Mouse (Mus musculus): ENCODE results near the gene Arpc1a. TPM values are rescaled to one million over a fixed set of nuclear protein-coding genes. Genes with fewer than 3 reads are reported as not detected.
"Not testable (repeated sequence)": the region's sequence is repeated elsewhere in the genome, so short reads cannot be mapped to it uniquely, and the experiment has no call there.

Arpc1a gene
- total RNA-seq, 2 experiments from 2014 or later = 131 to 134 TPM

DNA sequence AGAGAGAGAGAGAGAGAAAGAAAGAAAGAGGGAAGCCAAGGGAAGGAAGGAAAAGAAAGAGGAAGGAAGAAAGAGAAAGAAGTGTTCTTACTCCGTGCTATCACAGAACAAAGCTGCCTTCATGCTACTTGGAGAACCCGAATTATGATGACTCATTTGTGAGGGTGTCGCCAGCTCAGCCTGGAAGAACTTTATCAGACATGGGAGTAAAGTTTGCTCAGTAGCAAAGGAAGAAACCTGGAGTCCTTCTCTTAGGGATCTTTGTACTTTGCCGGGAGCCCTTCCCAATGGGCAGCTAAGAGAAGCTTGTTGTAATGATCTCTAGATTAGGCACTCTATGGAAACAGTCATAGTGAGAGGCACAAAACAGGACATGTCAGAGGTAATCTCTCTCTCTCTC lies 19.1 kb downstream of the Arpc1a start:
- DNase-seq (ENCODE audit: low spot score in 2 of 2) = no peak

DNA sequence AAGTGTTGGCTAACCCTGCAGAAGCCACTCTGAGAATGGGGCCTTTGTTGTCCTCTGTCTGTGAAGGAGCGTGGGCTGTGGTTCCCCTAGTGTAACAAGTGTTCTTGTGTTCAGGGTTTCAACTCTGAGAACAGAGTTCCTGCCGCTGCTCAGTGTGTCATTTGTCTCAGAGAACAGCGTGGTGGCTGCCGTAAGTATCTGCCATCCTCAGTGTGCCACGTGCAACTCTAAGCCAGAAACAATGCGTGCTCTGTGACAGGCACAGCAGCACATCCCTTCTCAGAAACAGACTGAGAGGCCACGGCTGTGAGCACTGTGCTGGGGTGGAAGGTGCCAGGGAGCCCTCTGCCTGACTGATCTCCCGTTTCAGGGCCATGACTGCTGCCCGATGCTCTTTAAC lies 20.7 kb downstream of the Arpc1a start:
- DNase-seq (ENCODE audit: low spot score in 2 of 2) = no peak

DNA sequence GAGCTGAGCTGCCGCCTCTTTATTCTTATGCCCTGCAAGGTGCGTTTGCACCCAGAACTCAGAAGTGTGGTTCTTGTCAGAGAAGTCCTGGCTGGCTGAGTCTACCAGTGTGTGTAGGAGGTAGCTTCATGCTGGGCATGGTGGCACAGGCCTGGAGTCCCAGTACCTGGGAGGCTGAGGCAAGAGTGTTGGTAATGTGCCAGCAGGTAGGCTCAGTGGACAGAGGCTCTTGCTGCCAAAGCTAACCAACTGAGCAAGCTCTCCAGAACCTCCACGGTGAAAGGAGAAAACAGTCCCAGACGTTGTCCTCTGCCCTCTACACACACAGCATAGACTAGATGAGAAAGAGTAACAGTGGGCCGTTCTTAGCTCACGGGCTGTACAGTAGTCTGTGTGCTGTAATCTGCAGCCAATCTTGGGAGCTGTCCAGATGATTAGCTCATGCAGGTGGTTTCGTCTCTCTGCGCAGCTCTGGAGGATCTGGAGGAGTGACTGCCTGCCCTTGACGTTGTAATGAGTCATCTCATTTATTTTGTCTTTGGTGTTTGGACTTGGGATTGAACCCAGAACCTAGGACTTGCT lies 22.2 kb downstream of the Arpc1a start:
- DNase-seq (ENCODE audit: low spot score in 2 of 2) = no peak

DNA sequence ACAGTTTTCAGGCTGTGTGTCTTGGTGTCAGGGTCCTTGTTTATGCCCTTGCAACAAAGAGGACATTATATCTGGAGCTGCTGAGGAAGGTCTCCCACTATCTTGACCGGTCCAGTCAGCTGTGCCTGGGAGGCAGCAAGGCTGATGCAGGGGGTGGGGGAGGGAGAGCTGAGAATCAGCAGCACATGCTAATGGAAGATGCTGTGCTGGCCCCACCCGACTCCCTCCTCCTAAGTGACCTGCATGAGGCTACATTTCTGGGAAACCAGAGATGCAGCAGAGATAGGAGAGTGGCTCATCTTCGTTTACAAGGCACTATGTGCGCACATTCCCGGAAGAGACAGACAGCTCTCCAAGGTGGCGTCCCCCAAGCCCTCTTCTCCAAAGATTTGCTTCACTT lies 26.8 kb downstream of the Arpc1a start:
- DNase-seq (ENCODE audit: low spot score in 2 of 2) = no peak

DNA sequence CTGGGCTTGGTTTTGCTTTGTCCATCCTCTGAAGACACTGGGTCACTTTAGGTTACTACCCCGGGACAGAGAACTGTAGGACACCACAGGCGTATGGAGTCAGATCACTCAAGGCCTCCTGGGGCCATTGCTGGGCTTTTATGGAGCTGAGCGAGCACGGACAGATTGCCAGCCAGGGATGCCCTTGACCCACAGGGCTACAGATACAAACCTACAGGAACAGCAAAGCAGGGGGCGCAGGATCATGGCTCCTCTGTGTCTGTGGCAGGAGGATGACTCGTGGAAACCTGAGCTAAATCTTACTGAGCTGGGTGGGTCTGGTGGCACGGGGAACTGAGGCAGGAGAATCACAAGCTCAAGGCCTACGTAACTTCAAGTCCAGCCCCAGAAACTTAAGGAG lies 28.9 kb downstream of the Arpc1a start:
- DNase-seq (ENCODE audit: low spot score in 2 of 2) = no peak

DNA sequence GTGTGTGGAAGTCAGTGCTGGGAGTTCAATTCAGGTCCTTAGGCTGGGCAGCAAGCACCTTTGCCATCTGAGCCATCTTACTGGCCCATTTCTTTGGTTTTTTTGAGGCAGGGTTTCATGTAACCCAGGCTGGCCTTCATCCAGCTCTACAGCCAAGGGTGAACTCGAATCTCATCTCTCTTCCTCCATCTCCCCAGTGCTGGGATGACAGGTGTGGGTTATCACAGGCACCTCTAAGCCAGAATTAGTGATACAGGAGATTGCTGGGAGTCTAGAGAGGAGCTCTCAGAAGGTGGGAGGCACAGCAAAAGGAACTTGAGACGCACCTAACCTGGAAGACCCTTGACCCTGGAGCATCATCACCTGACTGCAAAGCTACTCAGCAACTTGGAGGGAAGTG lies 29.8 kb downstream of the Arpc1a start:
- DNase-seq (ENCODE audit: low spot score in 2 of 2) = no peak

DNA sequence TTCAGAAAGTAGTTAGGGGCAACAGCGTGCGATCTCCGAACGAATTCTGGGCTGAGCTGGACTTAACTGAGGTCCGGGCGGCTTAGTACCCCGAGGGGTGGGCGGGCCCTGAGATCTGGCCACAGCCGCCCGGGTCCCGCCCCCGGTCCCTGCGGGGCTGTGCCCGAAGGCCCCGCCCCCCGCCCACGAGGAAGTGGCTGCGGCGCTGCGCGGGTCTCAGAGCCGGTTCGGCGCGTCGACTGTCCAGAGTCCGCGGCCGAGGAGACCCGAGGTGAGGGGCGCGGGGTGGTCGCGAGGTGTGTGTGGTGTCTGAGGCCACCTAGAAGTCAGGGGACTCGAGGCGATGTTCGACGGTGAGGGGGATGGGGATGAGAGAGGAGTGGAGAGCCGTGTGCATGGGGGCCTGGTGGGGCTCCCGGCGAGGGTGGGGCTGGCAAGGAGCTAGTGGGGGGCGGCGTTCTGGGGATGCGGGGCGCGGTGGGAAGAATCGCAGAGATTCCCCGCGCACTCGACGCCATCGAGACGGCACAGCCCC lies 30.5 kb downstream of the Arpc1a start, which contains the start of gene Arpc1b:
Gene Arpc1b (plus strand): TSS at position 145 of the 535 bp plus-strand sequence.
- DNase-seq (ENCODE audit: low spot score in 2 of 2) = peak; percentile 73 to 82

DNA sequence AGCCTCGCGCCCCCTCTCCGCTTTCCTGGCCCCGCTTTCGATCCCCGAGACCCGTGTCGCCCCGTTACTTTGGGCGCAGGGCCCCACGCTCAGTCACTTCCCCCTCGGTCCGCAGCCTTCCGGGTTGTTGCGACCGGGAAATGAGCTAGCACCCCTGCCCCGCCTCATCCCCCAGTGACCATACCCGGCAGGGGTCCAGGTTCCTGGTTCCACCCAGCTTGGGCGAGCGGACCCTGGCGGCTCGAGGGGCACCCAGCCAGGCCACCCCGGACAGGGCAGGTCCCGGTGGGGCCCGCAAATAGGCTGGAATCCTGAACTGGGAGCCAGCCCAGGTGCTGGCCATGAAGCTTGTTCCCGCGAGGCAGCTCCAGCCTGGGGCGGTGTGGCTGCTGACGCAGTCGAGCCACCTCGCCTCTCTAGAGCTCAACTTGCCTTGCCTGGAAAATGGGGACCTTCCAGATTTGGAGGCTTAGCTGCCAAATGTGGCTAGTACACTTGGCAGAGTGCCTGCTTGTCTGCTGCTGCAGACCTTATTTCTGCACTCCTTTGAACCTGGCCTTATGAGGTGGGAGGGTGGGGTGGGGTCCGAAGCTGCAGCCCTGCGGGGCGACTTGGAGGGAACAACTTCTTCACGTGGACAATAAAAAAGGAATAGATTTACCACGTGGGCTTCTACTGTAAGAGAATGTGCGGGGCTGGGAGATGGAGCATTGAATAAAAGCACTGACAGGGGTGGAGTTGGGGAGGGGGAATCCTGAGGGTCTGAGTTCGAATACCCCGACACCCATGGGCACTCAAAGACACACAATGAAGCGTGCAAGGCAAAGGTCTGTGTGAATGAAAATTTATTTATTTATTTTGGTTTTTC lies 31.2 kb downstream of the Arpc1a start:
- peak; percentile 53 to 71 for DNase-seq (ENCODE audit: low spot score in 2 of 2)

DNA sequence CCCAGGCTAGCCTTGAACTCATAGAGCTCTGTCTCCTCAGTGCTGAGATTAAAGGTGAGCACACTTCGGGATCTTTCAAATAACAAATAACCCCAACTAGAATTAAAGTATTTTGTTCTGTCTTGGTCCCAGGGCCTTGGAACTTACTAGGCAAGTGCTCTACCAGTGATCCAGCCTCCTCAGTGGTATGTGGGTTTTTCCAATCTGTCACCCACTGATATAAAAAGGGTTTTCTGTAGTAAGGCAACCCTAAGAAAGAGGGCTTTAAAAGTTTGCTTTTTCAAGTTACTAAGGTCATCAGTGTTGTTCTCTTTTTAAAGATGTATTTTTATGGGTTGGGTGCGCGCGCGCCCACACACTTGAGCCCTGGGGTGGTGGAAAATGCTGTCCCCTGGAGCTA lies 32.1 kb downstream of the Arpc1a start:
- DNase-seq (ENCODE audit: low spot score in 2 of 2) = no peak

DNA sequence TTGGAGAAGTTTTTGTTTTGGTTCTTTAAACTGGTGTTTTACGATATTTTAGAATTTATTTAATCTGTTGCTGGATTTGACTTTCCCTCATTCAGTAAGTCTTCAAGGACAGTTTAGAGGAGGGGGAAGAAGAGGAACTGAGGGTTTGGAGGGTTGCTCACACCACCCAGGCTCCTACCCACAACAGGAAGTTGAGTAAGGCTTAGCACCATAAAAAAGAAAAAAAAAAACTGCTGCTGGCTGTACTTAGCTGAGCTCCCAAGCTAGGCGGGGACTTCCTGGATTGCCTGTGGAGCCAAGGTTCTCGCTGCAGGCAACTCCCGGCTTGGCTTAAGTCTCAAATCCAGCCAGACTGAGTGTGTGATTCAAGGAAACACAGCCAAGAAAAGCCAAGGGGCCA lies 32.7 kb downstream of the Arpc1a start:
- DNase-seq (ENCODE audit: low spot score in 2 of 2) = peak in 1 of 2 experiments; percentile 49

DNA sequence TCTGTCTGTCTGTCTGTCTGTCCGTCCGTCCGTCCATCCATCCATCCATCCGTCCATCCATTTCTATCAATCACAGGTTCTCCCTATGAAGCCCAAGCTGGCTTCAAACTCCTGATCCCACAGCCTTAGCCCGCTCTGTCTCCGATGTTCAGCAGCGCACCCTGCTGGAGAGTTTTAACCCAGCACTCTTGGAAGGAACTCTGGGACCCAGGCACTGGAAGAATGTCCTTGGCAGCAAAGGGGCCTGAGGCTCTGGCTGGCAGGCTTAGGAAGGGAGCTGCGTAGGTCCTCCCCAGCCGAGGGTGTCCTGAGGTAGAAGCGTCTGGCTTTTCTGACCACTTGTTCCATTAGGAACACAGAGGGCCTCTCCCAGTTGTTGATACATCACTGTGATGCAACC lies 33.3 kb downstream of the Arpc1a start:
- peak; percentile 68 to 81 for DNase-seq (ENCODE audit: low spot score in 2 of 2)

DNA sequence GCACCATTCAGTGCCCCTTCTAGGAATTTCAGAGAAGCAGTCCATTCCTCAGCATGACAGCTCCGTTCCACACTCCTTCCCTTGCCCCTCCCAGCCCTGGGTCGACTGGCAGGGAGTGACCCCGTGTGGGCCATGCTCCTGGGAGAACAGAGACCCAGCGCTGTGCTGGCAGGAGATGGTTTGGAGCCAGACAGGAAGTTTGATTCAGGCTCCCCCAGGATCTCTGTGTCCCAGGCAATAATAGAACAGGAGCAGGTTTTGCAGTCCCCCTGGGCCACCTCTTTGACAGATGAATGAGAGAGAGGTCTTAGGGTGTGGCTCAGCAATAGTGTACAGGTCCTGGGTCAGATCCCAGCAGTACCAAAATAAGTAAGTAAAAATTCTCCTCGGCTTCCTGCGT lies 34.4 kb downstream of the Arpc1a start:
- no peak for DNase-seq (ENCODE audit: low spot score in 2 of 2)

DNA sequence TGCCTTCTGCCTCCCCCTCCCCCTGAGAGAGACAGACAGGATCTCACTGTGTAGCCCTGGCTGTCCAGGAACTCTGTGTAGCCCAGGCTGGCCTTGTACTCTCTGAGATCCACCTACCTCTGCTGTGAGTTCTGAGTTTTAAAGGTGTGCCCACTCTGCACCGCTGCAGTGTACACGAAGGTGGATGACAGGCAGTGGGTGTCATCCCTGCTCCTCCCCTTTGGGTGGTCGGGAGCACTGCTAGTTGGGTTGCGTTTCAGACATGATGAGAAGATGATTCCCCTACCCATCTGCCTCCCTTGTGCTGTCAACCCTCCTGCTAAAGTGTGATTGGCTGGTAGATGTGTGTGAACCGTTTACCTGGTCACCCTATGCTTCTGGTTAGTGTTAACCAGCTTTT lies 34.8 kb downstream of the Arpc1a start:
- DNase-seq (ENCODE audit: low spot score in 2 of 2) = no peak

DNA sequence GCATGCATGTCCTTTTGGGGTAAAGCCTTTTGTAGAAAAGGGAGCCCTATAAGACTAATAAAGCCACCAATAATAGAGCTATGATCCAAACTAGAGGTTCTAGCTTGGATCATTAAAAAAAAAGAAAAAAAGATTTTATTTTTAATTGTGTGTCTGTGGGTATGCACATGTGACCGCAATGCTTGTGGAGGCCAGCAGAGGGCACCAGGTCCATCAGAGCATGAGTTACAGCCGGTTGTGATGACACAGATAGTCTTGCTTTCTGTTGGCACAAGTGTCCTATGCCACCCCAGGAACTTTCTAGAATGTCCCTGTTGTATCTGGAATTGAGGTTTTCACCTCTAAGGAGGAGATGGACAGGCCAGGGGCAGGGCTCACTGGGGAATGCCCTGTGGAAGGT lies 35.8 kb downstream of the Arpc1a start:
- DNase-seq (ENCODE audit: low spot score in 2 of 2) = no peak

DNA sequence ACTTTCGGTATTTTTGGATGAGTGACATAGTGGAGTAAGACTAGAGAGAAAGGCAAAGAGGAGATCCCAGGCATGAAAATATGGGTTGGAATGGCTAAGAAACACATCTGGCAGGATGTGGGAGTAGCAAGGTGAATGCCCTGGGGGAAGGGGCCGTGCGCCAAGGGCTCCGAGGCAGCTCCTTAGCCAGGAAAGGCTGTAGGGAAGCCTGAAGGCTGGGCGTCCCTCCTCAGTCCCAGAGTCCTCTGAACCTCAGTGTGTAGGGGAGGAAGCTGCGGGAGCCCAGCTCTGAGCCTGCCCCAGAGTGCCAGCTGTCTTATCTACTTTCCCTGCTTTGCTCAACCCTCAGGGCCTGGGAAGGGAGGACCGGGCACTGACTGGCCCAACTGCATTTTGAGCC lies 37.3 kb downstream of the Arpc1a start:
- no peak for DNase-seq (ENCODE audit: low spot score in 2 of 2)

DNA sequence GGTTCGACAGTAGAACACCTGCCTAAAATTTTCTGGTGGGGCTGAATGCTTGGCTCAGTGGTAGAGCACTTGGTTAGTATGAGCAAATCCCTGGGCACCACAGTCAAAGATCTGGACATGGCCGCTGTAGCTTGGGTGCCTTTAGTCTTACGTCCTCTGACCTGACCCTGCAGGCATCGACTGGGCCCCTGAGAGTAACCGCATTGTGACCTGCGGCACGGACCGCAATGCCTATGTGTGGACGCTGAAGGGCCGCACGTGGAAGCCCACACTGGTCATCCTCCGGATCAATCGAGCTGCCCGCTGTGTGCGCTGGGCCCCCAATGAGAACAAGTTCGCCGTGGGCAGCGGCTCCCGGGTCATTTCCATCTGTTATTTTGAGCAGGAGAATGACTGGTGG lies 39.8 kb downstream of the Arpc1a start:
- no peak for DNase-seq (ENCODE audit: low spot score in 2 of 2)

DNA sequence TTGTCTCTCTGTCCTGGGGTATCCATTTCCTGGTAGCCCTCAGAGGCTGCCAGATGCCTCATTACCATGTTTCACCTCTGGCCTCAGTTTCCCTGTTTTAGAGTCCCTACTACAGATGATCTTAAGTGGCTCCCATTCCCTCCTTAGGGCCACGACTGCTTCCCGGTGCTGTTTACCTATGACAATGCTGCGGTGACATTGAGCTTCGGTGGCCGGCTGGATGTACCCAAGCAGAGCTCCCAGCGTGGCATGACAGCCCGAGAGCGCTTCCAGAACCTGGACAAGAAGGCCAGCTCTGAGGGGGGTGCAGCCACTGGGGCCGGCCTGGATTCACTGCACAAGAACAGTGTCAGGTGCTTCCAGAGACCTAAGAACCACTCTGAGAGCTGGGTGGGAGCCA lies 43.0 kb downstream of the Arpc1a start:
- no peak for DNase-seq (ENCODE audit: low spot score in 2 of 2)

DNA sequence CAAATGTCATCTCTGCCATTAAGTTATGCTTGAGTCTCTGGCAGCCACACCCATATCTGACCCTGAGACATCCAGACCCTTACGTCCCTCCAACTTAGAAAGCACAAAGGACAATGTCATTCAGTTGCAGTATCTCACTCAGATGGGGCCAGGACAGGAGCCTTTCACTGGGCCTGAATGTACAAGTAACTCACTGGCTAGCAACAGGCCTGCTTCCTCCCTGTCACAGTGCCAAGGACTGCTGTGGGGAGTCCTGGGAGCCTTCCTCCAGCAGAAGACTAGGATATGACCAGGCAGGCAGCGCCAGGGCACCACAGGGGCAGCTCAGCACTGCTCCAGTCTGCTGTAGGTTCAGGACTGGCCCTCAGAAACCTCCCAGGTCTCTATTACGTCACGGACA lies 45.5 kb downstream of the Arpc1a start:
- DNase-seq (ENCODE audit: low spot score in 2 of 2) = no peak

DNA sequence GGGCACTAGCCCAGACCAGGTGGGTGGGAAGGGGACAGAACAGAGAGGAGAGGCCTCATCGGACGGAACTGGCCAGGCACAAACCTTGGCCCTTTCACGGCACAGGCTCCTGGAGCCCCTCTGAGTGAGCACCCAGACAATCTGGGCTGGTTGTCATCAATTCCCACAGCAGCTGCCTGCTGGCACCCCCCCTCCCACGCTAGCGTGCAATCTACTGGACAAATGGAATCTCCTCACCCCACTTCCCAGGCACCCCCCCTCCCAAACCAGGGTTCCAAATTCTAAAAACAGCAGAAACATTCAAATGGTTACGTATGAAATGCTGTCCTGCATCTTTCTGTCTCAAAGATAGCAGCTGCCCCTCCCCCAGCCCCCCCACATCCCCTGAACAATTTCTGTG lies 46.1 kb downstream of the Arpc1a start:
- DNase-seq (ENCODE audit: low spot score in 2 of 2) = not testable (repeated sequence)

DNA sequence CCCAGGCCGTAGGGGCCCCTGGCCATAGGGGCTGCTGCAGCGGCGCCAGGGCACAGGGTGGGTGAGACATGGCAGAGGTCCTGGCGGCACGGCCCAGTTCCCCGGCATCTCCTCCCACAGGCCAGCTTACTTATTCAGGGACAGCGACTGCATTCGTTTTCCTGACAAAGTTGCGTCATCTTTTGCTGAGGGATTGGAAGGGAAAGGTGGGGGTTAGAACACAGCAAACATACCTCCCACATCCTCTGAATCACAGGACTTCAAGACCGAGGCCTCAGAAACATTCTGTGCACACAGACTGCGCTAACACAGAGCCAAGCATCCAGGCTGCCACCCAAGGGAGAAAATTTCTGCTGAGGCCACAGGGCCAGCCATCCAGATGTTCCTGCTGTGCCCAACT lies 46.6 kb downstream of the Arpc1a start:
- DNase-seq (ENCODE audit: low spot score in 2 of 2) = no peak

DNA sequence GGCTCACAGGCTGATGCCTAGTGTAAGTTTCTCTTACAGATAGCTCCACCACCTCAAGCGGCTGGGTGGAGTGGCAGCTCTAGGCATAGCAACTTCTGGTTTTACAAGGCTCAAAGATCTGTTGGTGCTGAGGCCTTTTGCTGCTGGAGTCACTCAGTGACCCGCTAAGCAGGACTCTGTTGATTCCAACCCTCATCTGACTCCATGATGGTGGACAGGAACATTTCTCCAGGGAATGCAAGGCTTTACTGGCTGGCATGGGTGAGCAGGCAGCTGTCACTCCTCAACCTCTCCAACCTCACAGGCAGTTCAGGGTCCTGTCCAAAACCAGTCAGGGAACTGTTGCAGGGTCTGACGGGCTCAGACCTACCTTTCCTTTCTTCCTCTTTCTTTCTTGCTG lies 47.4 kb downstream of the Arpc1a start:
- no peak for DNase-seq (ENCODE audit: low spot score in 2 of 2)

DNA sequence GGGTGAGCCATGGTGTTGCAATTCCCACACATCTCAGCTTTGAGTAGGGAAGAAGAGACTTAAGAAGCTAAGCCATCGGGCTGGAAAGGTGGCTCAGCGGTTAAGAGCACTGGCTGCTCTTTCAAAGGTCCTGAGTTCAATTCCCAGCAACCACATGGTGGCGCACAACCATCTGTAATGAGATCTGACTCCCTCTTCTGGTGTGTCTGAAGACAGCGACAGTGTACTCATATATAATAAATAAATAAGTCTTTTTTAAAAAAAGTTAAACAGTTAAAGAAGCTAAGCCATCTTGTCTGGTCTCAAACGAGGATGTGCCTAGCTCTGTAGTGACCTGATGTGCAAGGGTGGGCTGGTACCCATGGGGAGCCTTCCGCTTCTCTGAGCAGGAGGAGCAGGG lies 49.6 kb downstream of the Arpc1a start:
- not testable (repeated sequence) for DNase-seq (ENCODE audit: low spot score in 2 of 2)

DNA sequence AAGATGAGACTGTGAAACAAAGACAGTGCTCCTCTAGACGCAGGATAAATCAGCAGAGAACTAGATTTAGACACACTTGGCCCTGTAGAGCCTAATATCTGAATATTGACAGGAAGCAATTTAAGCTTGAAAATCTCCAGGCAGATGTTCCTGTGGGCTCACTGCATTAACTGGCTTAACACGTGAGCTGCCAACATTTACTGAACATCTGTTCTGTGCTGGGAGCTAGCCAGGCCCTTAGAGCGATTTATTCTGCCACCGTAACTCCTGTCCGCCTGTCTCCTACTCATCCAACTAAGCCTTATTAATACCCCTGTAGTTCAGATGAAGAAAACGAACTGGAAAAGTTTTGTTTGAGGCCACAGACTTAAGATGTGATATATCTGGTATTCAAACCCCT lies 55.2 kb downstream of the Arpc1a start:
- no peak for DNase-seq (ENCODE audit: low spot score in 2 of 2)

Measured in adrenal gland, adult 18-20 months (tissue).